Mouse (Mus musculus) stomach, postnatal 0 days (tissue): ENCODE measurements around the gene Zbtb48. TPM values are rescaled to one million over a fixed set of nuclear protein-coding genes. Genes with fewer than 3 reads are reported as not detected.
A peak's percentile ranks its signal among the peaks of the same experiment; 100 is the strongest.

Source experiments
- ATAC-seq: fragments of 200-750 bp; cut with Nextera tagmentation; 2 replicates; pipeline ENCODE4 v1.8.0; 2017; ENCODE audit not compliant: low FRiP score, low TSS enrichment
- DNase-seq: peaks from one replicate; pipeline ENCODE4 v3.0.0-alpha.2; 2016; ENCODE audit warnings: low spot score
- H3K27ac ChIP-seq: fragments of 300-500 bp; sonication (generic); replicated peaks from 2 replicates; pipeline ENCODE4 v1.5.1; 2014; ENCODE audit warnings: mild to moderate bottlenecking, control low read depth
- H3K27me3 ChIP-seq: fragments of 300-500 bp; sonication (generic); 2 replicates; pipeline ENCODE4 v1.6.1; 2014; ENCODE audit warnings: low read length; ENCODE audit not compliant: control insufficient read depth, insufficient read depth
- H3K36me3 ChIP-seq: fragments of 300-500 bp; sonication (generic); 2 replicates; pipeline ENCODE4 v1.6.1; 2014; ENCODE audit warnings: low read length, mixed read lengths; ENCODE audit not compliant: control insufficient read depth, insufficient read depth
- H3K4me1 ChIP-seq: fragments of 300-500 bp; sonication (generic); replicated peaks from 2 replicates; pipeline ENCODE4 v1.6.1; 2014; ENCODE audit warnings: antibody characterized with exemption; ENCODE audit not compliant: control insufficient read depth, insufficient read depth
- H3K4me2 ChIP-seq: fragments of 300-500 bp; sonication (generic); replicated peaks from 2 replicates; pipeline ENCODE4 v1.6.1; 2014; ENCODE audit warnings: low read depth, mild to moderate bottlenecking, control low read depth, moderate library complexity
- H3K4me3 ChIP-seq: fragments of 300-500 bp; sonication (generic); 2 replicates; pipeline ENCODE4 v1.5.1; 2014; ENCODE audit warnings: low read depth, low read length, control low read depth
- H3K9ac ChIP-seq: fragments of 300-500 bp; sonication (generic); 2 replicates; pipeline ENCODE4 v1.6.1; 2014; ENCODE audit warnings: mild to moderate bottlenecking, low read length, control low read depth, mixed read lengths
- H3K9me3 ChIP-seq: fragments of 300-500 bp; sonication (generic); 2 replicates; pipeline ENCODE4 v1.6.1; 2016; ENCODE audit warnings: low read length; ENCODE audit not compliant: control insufficient read depth
- CTCF ChIP-seq: IDR thresholded peaks from 2 replicates; pipeline ENCODE4 v1.5.1; 2016; ENCODE audit warnings: antibody characterized with exemption, low read depth, mild to moderate bottlenecking, moderate library complexity
- EP300 ChIP-seq: optimal IDR thresholded peaks from 2 replicates; pipeline ENCODE3; 2016; ENCODE audit warnings: antibody characterized with exemption
- WGBS: fragments of 180-500 bp; shearing (Covaris S2); extraction: QIAGEN DNeasy Blood & Tissue Kit; methylation state at CpG from one replicate; pipeline ENCODE4 v1.1.7; 2014; 5-methylcytosine and 5-hydroxymethylcytosine counted together
- polyA plus RNA-seq: library from polyadenylated mRNA; unstranded; fragments of >200 nt; fragmentation: Nextera tagmentation; extraction: Ambion mirVana; gene quantifications from 2 replicates; pipeline ENCODE4 v1.2.1, GENCODE M21; 2015

Gene Zbtb48
- polyA plus RNA-seq, 1 experiment from 2014 or later, result 10.6 TPM

DNA sequence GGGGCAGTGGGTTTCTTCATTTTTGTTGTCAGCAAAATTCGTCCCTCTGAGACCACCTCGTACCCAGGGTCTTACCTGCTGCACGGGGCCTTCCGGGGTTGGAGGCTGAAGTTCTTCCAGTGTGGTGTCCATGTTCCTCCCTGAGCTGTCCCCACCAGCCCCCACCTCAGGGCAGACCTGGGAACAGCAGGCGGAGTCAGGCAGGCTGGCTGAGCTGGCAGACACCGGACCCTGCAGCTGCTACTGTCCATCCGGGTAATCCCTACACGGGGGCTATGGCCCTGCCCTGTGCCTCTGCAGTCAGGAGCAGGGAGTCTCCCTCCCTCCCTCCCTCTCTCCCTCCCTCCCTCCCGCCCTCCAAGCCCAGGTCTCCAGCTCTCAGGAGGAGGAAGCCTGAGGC lies 43.9 kb downstream of the Zbtb48 start:
- H3K4me3 ChIP-seq, result no peak overlapping the region
- 38% methylated on average over 8 of the region's 9 CpGs for WGBS
- peak; percentile 15; the same call in 1 of the 2 replicates for ATAC-seq
- no peaks in the 10 kb centered on the region for H3K9me3 ChIP-seq
- DNase-seq, result peak; percentile 16
- no peak overlapping the region for H3K27ac ChIP-seq
- H3K36me3 ChIP-seq, result peaks cover 13% of the 10 kb centered on the region; the same call in 1 of the 2 replicates
- no peak overlapping the region for H3K9ac ChIP-seq
- no peaks in the 10 kb centered on the region for H3K27me3 ChIP-seq
- no peaks in the 10 kb centered on the region; the same call in 1 of the 2 replicates for H3K4me1 ChIP-seq
- no peak overlapping the region for H3K4me2 ChIP-seq
- TF ChIP-seq EP300 (no peak), CTCF (no peak)

DNA sequence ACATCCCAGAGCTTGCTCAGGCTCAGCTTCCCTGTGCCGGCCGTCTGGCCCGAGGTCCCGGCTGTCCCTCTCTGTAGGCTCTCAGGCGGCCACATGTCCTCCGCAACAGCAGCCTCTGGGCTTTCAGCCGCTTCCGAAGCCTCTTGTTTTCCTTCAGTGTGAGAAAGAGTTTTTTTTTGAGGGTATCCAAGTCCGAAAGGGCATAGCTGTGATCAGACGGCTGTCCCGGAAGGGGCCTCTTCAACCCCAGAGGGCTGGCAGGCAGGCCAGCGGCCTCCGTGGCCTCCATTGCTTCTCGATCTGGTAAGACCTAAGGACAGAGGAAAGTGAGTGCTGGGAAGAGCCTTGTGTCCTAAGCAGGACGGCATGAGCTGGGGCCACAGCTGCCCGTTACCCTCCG lies 44.4 kb downstream of the Zbtb48 start:
- WGBS, result 72% methylated on average over 17 of the region's 17 CpGs
- peaks cover 13% of the 10 kb centered on the region; the same call in 1 of the 2 replicates for H3K36me3 ChIP-seq
- no peak for TF ChIP-seq CTCF
- TF ChIP-seq EP300, result no peak

DNA sequence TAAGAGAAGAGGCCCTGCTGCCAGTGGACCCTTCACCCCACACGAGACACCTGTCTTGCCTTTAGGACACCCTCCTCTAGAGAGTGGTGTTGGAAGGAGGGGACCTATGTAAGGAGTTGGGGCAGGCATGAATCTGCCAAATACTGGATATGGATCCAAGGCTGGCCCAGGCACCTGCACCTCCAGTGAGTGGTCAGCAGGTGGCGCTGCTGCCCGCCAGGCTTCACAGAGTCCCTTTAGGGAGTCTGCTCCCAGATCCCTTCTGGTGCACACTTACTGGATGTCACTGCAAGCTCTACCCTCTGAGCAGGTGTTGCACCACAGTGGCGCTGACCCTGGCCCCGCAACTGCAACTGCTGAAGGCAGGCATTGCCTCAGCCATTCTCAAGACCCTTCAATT lies 46.1 kb downstream of the Zbtb48 start:
- peak; percentile 65 for ATAC-seq
- no peaks in the 10 kb centered on the region for H3K9me3 ChIP-seq
- H3K27ac ChIP-seq, result no peak overlapping the region
- no peaks in the 10 kb centered on the region for H3K4me1 ChIP-seq
- no peak overlapping the region for H3K4me3 ChIP-seq
- WGBS, result 5% methylated on average over 5 of the region's 5 CpGs
- peaks cover 18% of the 10 kb centered on the region for H3K36me3 ChIP-seq
- no peak overlapping the region for H3K9ac ChIP-seq
- TF ChIP-seq EP300, result no peak
- TF ChIP-seq CTCF, result peak; percentile 99
- DNase-seq, result peak; percentile 82
- no peaks in the 10 kb centered on the region for H3K27me3 ChIP-seq
- H3K4me2 ChIP-seq, result no peak overlapping the region

More for the DNA sequence above, 44.4 kb downstream of the Zbtb48 start:
- no peaks in the 10 kb centered on the region for H3K9me3 ChIP-seq
- no peak overlapping the region for H3K9ac ChIP-seq
- H3K4me2 ChIP-seq, result no peak overlapping the region
- ATAC-seq, result no peak
- H3K4me1 ChIP-seq, result no peaks in the 10 kb centered on the region; the same call in 1 of the 2 replicates
- DNase-seq, result no peak
- no peak overlapping the region for H3K27ac ChIP-seq
- H3K4me3 ChIP-seq, result no peak overlapping the region
- H3K27me3 ChIP-seq, result no peaks in the 10 kb centered on the region

DNA sequence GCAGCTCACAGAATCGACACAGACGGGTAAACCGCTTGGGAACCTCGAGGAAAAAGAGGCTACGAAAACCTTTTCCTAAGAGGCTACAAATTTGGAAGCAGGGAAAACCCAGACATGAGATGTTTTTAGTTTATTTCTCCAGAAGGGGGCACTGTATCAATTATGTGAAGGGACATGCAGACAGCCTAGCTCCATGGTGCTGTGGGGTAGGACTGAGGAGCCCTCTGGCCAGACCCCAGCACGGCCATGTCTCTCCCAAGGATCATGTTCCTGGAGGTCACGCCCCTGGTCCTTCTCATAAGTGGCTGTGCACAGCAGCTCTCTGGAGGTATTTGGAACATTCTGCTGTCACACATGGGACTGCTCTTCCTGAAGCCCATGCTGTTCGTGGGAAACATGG lies 46.8 kb downstream of the Zbtb48 start:
- DNase-seq, result no peak
- WGBS, result 72% methylated on average over 8 of the region's 8 CpGs
- Histone ChIP-seq H3K27ac (no peak overlapping the region), H3K36me3 (peaks cover 18% of the 10 kb centered on the region), H3K4me3 (no peak overlapping the region), H3K9me3 (no peaks in the 10 kb centered on the region), H3K4me1 (no peaks in the 10 kb centered on the region), H3K9ac (no peak overlapping the region), H3K4me2 (no peak overlapping the region), H3K27me3 (no peaks in the 10 kb centered on the region)
- TF ChIP-seq CTCF (peak; percentile 58), EP300 (no peak)
- no peak for ATAC-seq

DNA sequence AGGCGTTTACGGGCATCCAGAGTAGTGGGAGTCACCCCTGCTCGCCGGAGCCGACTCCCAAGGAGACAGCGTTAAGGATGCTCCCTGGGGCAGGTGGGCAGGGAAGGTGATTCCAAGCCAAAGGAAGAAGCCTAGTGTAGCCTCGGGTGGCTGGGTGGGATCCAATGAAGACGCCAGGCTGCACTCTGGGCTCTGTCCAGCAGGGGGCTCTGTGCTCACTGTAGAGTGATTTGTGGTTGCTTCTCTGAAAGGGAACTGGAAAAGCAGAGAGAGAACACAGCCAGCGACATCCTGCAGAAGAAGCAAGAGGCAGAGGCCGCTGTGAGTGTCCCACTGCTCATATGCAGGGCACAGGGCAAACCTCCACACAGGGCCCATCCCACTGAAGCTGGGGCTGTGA lies 49.7 kb downstream of the Zbtb48 start:
- Histone ChIP-seq H3K9ac (no peak overlapping the region; the same call in 1 of the 2 replicates), H3K27ac (no peak overlapping the region), H3K9me3 (no peaks in the 10 kb centered on the region), H3K27me3 (no peaks in the 10 kb centered on the region), H3K4me1 (no peaks in the 10 kb centered on the region), H3K36me3 (peaks cover 24% of the 10 kb centered on the region), H3K4me2 (no peak overlapping the region), H3K4me3 (no peak overlapping the region)
- TF ChIP-seq EP300 (no peak), CTCF (peak; percentile 92)
- DNase-seq (peak; percentile 83), ATAC-seq (peak; percentile 13)
- WGBS, result 41% methylated on average over 10 of the region's 10 CpGs

DNA sequence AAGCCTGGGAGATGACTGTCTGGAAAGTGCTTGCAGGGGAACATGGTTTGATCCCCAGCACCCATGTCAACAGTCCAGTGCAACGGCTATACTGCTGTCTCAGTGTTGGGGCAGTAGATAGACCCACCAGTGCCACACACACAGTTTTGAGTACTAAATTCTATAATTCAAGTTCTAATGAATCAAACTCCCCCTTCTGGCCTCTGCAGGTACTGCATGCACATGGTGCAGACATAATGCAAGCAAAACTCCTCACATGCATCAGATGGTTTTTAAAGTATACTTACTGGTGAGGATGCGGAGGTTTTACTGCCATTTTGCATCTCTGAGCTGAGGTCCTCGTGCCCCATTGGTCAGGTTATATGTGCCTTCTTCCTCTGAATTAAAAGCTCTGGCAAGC lies 52.0 kb downstream of the Zbtb48 start:
- WGBS, result 95% methylated on average over 3 of the region's 3 CpGs
- Histone ChIP-seq H3K9me3 (no peaks in the 10 kb centered on the region), H3K4me2 (no peak overlapping the region), H3K36me3 (peaks cover 24% of the 10 kb centered on the region), H3K27me3 (no peaks in the 10 kb centered on the region), H3K4me3 (no peak overlapping the region), H3K27ac (no peak overlapping the region), H3K9ac (no peak overlapping the region), H3K4me1 (no peaks in the 10 kb centered on the region)
- DNase-seq (peak; percentile 54), ATAC-seq (no peak)
- TF ChIP-seq CTCF, result peak; percentile 72
- no peak for TF ChIP-seq EP300
